Mouse (Mus musculus) adrenal gland, postnatal 36 days (tissue): Measurements from ENCODE around the gene Prkag1. TPM values are rescaled to one million over a fixed set of nuclear protein-coding genes. Genes with fewer than 3 reads are reported as not detected.

Experiments used
- DNase-seq, 2 experiments: peaks; one replicate each; pipeline ENCODE4 v3.0.0; 2021; ENCODE audit warnings: mixed read lengths in 1 of 2
- long read RNA-seq, 2 experiments: library from polyadenylated mRNA; stranded (forward); transcript quantifications; one replicate each; pipeline ENCODE4 v2.0.0; 2021; ENCODE audit warnings: borderline sequencing depth in 2 of 2
- total RNA-seq, 2 experiments: library from RNA; stranded (reverse); gene quantifications; 2 replicates each; pipeline ENCODE4 v1.2.3; 2021

The Prkag1 gene
- total RNA-seq = 10 to 100 TPM; 68.3 to 87.0 TPM
- long read RNA-seq, experiment 1, transcript Prkag1-201 (12 exons, 1,652 nt) = major isoform, 86 of 101 reads
- long read RNA-seq, experiment 1, partial matches to known transcripts = 6 of 101 reads
- long read RNA-seq, experiment 1, other reads (novel, unspliced or antisense) = 9 of 101 reads
- long read RNA-seq, experiment 2, transcript Prkag1-201 (12 exons, 1,652 nt) = major isoform, 35 of 43 reads
- long read RNA-seq, experiment 2, partial matches to known transcripts = 0 of 43 reads
- long read RNA-seq, experiment 2, other reads (novel, unspliced or antisense) = 8 of 43 reads

- peak; percentile 99 for DNase-seq
Observed at GRCm38 (mm10) chr15:98830736-98831683, at the start of gene Prkag1. Gene Prkag1, minus strand, starts transcription at chr15:98831521.

- DNase-seq = peak; percentile 55 to 77
Observed at GRCm38 (mm10) chr15:98877331-98877730, 46.0 kb upstream of the Prkag1 start.

- peak; percentile 92 to 94 for DNase-seq
Observed at GRCm38 (mm10) chr15:98871916-98872888, 40.9 kb upstream of the Prkag1 start.

GRCm38 (mm10) chr15:98871070-98871915 is 40.0 kb upstream of the Prkag1 start, which contains the start of gene Kmt2d:
Gene Kmt2d, minus strand, starts transcription at chr15:98871204.
- peak in 1 of 2 experiments; percentile 59 for DNase-seq

GRCm38 (mm10) chr15:98870179-98871069 is 39.1 kb upstream of the Prkag1 start:
- DNase-seq = peak; percentile 41 to 61

- DNase-seq = no peak
Observed at GRCm38 (mm10) chr15:98869342-98870178, 38.2 kb upstream of the Prkag1 start.

- no peak for DNase-seq
Observed at GRCm38 (mm10) chr15:98868346-98869063, 37.2 kb upstream of the Prkag1 start.

GRCm38 (mm10) chr15:98867321-98867720 is 36.0 kb upstream of the Prkag1 start:
- peak; percentile 56 to 78 for DNase-seq

GRCm38 (mm10) chr15:98866501-98866900 is 35.2 kb upstream of the Prkag1 start:
- DNase-seq = no peak

GRCm38 (mm10) chr15:98865771-98866170 is 34.5 kb upstream of the Prkag1 start:
- no peak for DNase-seq

GRCm38 (mm10) chr15:98864951-98865350 is 33.6 kb upstream of the Prkag1 start:
- DNase-seq = no peak

- DNase-seq = no peak
Observed at GRCm38 (mm10) chr15:98863451-98863958, 32.2 kb upstream of the Prkag1 start.

GRCm38 (mm10) chr15:98861701-98862410 is 30.5 kb upstream of the Prkag1 start:
- no peak for DNase-seq

- DNase-seq = no peak
Observed at GRCm38 (mm10) chr15:98860921-98861320, 29.6 kb upstream of the Prkag1 start.

- DNase-seq = no peak
Observed at GRCm38 (mm10) chr15:98859319-98860043, 28.2 kb upstream of the Prkag1 start.

GRCm38 (mm10) chr15:98854214-98854613 is 22.9 kb upstream of the Prkag1 start:
- no peak for DNase-seq
